Mouse (Mus musculus) adipocyte (in vitro differentiated cells): ENCODE data around the gene Man1c1.

Experiments
- DNase-seq: peaks from one replicate; pipeline ENCODE4 v3.0.0-alpha.2; 2016; ENCODE audit warnings: low spot score

The Man1c1 gene

DNA sequence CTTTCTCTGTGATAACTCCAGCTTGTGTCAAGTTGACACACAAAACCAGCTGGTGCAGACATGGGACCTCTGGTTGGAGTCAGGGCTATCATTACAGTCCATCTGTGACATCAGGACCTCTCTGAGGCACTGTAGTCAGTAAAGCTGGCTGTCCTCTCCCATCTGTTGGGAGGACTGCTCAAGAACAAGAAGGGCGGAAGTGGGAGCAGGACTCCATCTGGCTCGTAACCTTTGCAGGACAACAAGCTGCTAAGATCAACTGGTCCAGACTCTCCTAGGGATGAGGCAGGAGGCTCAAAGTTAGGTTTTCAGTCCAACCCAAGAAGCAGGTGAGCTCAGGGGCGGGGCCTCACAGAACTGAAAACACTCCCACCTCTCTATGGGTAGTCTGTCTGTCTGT, 29.1 kb downstream of the Man1c1 start:
- no peak for DNase-seq

DNA sequence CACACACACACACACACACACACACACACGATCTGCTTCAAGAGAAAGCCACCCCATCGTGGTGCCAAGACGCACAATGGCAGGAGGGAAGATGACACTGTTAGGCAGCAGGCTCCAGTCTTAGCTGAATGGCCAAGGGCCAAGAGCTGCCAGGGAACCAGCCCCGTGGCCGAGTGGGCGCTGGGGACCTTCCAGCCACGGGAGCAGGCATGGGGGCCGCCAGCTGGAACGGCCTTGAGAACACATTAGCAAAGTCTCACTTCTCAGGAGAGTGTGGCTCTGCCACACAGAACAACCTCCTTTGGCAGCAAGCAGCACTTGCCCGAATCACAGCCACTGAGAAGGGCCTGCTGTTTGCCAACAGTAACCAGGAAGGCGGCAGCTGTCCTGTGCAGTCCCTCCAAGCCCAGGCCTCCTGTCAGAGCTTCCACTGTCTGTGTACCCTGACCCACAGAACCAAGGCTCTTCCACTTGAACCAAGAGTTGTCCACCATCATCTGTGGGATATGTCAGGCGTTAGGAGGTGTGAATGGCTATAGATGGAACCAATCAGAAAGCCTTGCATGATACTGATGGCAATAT, 30.1 kb downstream of the Man1c1 start:
- DNase-seq: no peak

DNA sequence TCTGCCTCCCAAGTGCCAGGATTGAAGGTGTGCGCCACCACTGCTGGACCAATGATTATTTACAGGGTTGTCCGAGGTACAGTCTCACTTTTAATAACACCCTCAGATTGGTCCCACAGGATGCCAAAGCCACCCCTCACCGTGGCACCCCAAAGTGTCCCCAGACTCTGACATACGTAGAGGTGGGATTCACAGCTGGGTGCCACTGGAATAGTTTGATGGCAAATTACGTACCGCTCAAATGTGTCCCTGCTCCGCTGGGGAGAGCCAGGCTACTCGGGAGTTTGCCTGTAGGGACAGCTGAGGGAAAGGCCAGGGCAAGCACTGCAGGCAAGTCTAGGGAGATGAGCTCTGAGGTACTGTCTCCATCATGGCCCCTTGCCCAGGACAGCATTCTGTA, 30.9 kb downstream of the Man1c1 start:
- DNase-seq: no peak

DNA sequence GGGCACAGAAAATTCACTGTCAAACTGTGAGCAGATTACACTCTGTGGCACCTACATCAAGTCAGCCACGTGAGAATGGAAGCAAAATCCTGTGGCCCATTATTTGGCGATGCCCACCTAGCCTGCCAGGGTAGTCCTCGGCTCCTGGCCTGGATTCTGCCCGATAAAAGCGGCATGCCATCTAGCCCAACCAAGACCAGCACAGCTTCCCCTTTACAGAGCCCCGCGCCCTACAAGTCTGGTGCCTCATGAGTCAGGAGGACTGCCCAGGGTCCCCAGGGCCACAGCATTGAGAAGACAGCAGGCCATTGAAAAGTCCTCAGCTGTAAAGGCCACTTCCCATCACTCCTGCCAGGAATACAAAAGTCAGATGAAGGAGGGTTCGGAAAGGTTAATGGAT, 31.8 kb downstream of the Man1c1 start:
- DNase-seq: no peak

GRCm38 (mm10) chr4:134671660-134672173, 32.4 kb downstream of the Man1c1 start:
- no peak for DNase-seq

DNA sequence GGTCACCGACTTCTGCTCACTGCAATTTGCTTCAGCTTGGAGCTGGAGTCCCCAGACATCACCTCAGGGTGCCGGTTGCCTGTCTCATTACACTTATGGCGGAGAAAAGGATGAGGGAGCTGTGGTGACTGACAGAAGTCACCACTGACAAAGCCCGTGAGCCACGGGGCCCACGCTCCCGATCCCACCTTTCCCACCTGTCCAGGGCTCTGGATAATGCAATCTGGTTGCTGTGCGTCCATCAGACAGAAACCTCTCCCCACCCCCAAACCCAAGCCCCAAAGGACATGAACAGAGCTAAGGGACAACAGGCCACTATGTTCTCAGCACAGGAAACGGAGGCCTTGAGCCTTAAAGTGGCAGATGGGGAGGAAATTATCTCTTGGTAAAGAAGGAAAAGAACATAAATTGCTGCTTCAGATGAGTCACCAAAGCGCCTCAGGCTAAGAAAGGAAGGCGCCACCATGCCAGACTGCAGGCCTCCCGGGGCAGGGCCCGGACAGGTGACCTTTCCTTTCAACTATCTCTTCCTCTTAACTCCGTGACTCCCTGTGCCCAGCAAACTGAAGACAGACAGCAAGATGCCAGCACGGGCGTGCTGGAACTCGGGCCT, 34.2 kb downstream of the Man1c1 start:
- DNase-seq: no peak

DNA sequence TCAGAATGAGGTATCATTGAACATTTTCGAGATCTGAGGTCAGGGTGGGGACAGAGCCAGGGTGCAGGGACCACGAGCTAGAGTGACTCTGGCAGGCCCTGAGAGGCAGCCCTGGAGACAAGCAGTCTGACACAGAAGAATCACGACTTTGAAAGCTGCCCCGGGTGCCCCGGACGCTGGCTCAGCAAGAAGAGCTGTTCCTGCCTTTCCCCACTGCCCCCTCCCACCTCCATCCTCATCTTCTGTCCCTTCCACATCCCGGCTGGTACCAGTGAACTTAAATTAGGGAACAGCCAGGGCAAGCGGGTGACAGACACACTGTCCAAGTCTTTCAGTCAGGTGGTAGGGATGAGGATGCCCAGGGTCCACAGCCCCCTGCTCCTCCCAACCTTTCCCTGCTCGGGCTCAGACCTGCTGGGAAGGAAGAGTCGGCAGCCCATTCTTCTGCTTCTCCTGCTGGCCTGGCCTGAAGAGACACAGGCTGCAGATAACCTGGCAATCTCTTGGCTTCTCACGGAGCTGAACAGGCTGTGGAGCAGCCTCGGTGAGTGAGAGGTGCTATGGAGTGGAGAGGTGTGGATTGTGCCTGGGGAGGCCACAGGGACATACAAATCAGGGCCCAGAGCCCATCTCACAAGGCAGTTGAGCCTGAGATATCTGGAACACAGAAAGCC, 35.6 kb downstream of the Man1c1 start:
- no peak for DNase-seq

GRCm38 (mm10) chr4:134666391-134666790, 37.7 kb downstream of the Man1c1 start:
- DNase-seq: no peak

- DNase-seq: no peak
Measured at GRCm38 (mm10) chr4:134663052-134663451, 41.0 kb downstream of the Man1c1 start.

DNA sequence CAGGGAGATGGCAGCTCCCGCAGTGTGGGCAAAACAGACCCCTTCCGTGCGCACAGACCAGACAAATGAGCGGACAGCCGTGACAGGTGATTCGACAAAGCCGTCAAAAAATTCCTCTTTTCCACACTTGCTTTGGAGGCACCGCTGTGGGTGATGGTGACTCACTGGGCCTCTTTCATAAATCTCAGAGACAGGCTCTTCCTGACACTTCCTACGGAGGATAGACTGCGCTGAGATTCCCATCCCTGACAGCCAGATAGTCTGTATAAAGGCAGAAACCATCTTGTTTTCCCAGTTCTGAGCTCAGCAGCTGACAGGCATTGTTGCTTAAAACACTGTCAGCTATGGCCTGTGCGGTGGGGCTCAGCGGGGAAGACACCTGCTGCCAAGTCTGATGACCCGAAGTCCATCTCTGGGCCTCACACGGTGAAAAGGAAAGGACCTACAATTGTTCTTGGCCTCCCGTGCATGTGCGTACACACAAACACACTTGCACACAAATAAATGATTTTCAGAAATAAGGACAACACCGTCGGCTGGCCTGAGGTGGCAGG, 43.4 kb downstream of the Man1c1 start:
- no peak for DNase-seq

DNA sequence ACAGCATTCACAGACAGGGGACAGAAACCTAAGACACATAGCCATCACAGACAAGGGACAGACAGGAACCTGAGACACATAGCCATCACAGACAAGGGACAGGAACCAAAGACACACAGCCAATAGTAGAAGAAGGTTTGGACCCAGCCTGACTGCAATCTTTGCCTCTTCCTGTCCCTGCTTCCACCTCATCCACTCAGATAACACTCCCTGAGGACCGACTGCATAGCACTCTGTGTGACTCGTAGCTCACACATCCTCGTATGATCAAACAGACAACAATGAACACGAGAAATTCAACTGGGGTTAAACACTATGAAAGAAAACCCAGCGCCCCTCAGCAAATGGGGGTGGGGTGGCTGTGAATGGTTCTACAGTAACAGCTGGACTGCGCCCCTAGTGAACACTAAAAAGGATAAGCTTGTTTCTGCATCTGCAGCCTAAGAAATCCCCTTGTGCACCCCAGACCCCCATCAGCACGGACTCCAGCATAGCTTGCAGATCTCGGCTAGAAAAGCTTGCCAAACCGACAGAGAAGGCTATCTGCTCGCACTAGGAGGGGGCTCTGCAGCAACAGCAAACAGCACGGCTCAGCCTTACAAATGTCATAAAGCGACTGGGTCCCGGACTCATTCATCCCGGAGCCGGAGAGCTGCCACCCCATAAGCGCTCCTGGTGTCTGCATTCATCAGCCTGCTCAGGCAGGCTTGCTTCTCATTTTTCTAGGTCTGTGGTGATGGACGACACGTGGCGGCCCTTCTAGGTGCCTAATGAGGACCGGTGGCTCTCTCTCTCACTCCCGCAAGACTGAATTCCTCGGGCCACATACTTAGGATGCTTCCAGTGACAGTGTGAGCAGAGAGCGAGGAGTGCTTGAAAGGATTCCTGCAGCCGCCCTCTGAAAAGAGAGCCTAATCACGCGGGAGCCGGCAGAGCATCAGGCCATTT, 44.5 kb downstream of the Man1c1 start:
- DNase-seq: no peak

DNA sequence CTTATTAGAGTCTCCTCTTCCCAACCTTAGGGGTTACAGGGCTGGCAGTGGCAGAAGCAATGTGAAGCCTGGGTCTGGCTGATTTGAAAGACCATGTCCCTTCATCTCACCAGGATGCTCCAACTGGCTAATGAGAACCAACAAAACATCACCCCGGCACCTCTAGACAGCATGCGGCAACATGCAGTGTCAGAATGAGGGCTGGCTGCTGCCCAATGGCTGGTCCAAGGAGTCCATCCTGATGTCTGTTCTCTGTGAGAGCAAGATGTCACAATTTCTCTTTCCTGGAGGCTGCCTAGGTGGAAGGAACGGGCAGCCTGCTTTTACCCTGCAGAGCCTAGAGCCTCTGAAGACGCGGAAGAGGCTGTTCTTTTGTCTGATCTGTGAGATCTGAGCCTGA, 46.6 kb downstream of the Man1c1 start:
- DNase-seq: no peak

GRCm38 (mm10) chr4:134654391-134654790, 49.7 kb downstream of the Man1c1 start:
- DNase-seq: no peak

- DNase-seq: no peak
Measured at GRCm38 (mm10) chr4:134652720-134653119, 51.4 kb downstream of the Man1c1 start.

DNA sequence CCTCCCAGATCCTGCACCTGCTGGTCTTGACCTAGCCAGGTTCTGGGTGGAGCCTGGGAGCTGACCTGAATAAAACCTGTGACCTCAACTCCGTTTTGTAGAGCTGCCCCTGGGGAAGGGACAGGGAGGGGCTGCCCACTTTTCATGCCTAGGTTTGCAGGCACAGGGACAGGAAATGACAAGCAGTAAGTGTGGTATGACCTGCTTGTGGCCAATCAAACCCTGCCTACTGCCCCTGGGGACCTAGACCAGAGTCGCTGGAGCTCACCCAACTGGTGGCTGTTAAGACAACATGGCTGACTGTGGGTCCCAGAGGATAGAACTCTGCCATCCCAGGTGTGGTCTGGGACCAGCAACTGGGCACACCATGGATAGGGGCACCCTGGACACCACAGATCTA, 51.9 kb downstream of the Man1c1 start:
- no peak for DNase-seq

GRCm38 (mm10) chr4:134651358-134651757, 52.7 kb downstream of the Man1c1 start:
- peak; percentile 38 for DNase-seq

DNA sequence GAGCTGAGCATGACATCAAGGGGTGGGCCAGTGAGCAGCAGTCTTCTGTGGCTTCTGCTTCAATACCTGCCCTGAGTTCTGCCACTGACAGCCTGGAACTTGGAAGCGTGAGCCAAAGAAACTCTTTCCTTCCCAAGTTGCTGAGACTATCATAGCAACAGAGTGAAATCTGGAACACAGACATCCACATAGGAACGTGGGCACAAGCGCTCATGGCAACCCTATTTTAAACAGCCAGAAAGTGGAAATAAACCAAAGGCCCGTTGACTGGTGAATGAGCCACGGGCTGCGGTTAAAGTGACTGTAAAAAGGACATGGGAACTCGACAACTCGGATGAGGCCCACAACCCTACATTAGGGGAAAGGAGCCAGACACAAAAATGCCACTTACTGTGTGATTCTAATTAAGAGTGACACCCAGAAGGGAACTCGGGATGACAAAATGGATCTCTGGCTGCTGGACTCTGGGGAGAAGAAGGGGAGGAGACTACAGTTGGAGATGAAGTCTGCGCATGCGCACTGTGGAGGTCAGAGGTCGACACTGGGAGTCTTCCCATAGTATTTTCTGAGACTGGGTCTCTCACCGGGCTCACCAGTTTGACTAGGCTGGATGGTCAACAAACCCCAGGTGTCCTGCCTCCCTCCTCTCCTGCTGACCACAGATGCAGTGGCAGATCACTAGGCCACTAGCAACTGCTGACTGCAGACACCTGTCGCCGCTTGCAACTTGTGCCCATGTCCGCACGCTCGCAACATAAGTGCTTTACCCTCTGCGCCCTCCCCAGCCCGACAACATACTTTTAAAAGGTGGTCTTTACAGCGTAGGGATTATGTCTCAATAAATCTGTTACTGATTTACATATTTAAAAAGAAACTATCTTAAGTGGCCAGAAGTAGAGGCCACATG, 58.8 kb downstream of the Man1c1 start:
- no peak for DNase-seq

DNA sequence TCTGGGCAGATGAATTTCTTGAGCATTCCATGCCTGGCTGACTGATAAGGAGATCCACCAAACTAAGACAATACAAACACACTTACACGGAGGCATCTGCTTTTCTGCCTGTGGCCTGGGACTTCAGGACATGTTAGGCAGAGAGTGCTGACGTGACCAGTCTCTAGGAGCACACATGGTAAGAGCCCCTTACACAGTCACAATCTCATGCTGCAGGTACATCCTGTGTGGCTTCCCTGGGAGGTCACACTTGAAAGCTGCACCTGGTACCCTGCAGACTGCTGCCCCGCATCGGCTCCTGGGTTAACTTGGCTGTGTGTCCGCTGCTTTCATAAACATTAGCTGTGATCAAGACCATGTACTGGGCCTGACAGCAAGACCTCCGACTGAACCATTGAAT, 59.7 kb downstream of the Man1c1 start:
- no peak for DNase-seq

DNA sequence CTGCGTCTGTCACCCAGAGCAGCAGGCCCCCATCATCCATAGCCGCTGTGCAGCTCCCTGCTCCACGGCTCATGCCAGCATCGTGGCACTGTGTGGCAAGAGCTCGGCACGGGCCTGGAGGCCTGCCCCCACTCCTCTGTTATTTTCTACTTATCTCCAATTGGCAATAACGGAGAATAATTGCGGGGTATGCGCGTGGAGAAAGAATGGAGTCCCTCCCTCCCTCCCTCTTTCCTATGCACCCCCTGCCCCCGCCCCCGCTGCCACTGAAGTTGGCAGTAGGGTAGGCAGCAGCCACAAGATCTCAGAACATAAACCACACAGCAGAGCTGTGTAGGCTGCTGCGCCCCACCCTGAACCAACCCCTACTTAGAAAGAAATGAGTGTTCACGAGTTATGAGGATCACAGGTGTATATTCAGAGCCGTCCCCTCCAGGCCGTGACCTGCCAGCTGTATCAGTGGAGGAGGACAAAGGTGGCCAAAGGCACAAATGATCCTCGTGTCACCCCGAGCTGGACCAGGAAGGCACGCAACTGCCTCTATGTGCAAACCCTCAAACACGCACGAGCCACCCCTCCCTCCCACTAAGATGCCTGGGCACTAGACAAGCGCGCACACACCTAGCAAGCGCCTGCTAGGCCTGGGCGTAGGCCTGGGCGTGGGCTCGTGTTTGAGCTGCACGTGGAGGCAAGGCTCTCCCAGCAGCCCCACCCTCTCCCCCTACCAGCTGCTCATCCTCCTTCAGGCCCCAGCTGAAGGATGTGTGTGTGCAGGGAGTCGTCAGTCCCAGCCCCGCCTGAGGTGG, 62.2 kb downstream of the Man1c1 start:
- DNase-seq: no peak

DNA sequence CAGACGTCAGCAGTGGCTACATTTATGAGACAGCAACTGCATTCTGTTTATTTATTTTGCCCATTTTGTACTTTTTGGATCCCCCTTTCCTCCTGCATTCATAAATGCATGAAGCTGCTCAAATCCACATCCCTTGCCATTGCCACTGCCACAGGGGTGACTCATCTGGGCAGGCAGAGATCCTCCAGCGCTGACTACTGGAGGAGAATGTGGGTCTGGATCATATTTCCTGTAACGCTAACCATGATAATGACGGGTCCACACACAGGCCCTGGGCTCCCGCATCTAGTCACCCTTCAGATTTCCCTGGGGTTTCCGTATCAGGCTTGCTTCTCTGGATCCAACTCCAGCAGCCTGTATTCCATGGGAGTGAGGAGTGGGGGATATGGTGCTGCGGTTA, 64.8 kb downstream of the Man1c1 start:
- no peak for DNase-seq
